Mouse (Mus musculus): Measurements from ENCODE around the gene Sidt1. TPM values are rescaled to one million over a fixed set of nuclear protein-coding genes. Genes with fewer than 3 reads are reported as not detected.

Gene Sidt1
- polyA plus RNA-seq, 1 experiment from 2014 or later: 0.51 TPM

- Histone ChIP-seq H3K4me2 (replicated peaks) (no peak overlapping the region), H3K36me3 (no peaks in the 10 kb centered on the region), H3K9ac (no peak overlapping the region), H3K27ac (no peak overlapping the region), H3K4me3 (no peak overlapping the region), H3K4me1 (no peaks in the 10 kb centered on the region), H3K9me3 (no peaks in the 10 kb centered on the region), H3K27me3 (replicated peaks) (no peaks in the 10 kb centered on the region)
- WGBS: 88% methylated on average over 6 of the region's 6 CpGs
- ATAC-seq (ENCODE audit: low FRiP score, low read depth): no peak
Measured at GRCm38 (mm10) chr16:44265562-44265961, 67.4 kb downstream of the Sidt1 start.

- H3K4me3 ChIP-seq: no peak overlapping the region
- H3K27ac ChIP-seq: no peak overlapping the region
- WGBS: 55% methylated on average over 2 of the region's 2 CpGs
- ATAC-seq (ENCODE audit: low FRiP score, low read depth): no peak
- no peaks in the 10 kb centered on the region for H3K27me3 ChIP-seq (replicated peaks)
- H3K9ac ChIP-seq: no peak overlapping the region
- H3K4me1 ChIP-seq: no peaks in the 10 kb centered on the region
- no peaks in the 10 kb centered on the region for H3K36me3 ChIP-seq
- H3K4me2 ChIP-seq (replicated peaks): no peak overlapping the region
- no peaks in the 10 kb centered on the region for H3K9me3 ChIP-seq
Measured at GRCm38 (mm10) chr16:44264916-44265315, 68.1 kb downstream of the Sidt1 start.

DNA sequence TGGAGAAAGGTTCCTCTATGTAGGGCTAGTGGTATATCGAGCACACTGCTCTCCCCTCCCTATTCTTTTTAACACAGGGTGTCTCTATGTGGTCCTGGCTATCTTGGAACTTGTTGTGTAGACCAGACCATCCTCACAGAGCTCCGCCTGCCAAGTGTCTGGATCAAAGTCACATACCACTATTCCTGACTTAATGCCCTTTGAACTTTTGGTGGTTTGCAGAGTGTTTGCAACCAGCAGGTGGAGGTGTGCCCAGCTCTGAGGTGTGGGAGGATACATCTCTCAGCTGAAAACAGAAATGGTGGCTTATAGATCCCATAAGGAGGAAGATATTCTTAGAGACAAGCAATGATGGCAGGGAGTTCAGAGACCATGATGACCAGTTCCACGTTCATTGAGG, 75.5 kb downstream of the Sidt1 start:
- H3K9ac ChIP-seq: no peak overlapping the region
- H3K36me3 ChIP-seq: no peaks in the 10 kb centered on the region
- ATAC-seq (ENCODE audit: low FRiP score, low read depth): no peak
- no peaks in the 10 kb centered on the region for H3K4me1 ChIP-seq
- H3K4me3 ChIP-seq: no peak overlapping the region
- H3K27ac ChIP-seq: no peak overlapping the region
- no peaks in the 10 kb centered on the region for H3K27me3 ChIP-seq (replicated peaks)
- no peak overlapping the region for H3K4me2 ChIP-seq (replicated peaks)
- 89% methylated on average over 3 of the region's 3 CpGs for WGBS
- no peaks in the 10 kb centered on the region for H3K9me3 ChIP-seq

DNA sequence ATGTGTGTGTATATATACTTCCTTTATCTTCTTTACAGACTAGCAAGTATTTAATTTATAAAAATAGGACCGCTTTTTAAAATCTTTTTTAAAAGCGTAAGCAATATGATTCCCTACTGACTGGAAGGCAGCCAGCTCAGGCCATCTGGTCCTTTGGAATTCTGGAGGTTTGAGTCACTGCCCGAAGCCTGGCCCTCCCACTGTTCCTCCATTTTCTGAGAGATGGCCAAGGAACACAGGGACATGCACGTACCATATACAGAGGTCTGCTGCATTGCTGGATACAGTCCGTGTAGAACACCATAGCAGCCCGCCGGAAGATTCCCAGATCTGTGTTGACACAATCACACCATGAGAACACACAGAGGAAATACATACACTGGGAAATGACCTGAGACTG, 78.3 kb downstream of the Sidt1 start:
- Histone ChIP-seq H3K27ac (no peak overlapping the region), H3K4me3 (no peak overlapping the region), H3K36me3 (no peaks in the 10 kb centered on the region), H3K4me1 (no peaks in the 10 kb centered on the region), H3K9me3 (no peaks in the 10 kb centered on the region), H3K9ac (no peak overlapping the region), H3K4me2 (replicated peaks) (no peak overlapping the region), H3K27me3 (replicated peaks) (no peaks in the 10 kb centered on the region)
- WGBS: 81% methylated on average over 7 of the region's 7 CpGs
- no peak for ATAC-seq (ENCODE audit: low FRiP score, low read depth)

DNA sequence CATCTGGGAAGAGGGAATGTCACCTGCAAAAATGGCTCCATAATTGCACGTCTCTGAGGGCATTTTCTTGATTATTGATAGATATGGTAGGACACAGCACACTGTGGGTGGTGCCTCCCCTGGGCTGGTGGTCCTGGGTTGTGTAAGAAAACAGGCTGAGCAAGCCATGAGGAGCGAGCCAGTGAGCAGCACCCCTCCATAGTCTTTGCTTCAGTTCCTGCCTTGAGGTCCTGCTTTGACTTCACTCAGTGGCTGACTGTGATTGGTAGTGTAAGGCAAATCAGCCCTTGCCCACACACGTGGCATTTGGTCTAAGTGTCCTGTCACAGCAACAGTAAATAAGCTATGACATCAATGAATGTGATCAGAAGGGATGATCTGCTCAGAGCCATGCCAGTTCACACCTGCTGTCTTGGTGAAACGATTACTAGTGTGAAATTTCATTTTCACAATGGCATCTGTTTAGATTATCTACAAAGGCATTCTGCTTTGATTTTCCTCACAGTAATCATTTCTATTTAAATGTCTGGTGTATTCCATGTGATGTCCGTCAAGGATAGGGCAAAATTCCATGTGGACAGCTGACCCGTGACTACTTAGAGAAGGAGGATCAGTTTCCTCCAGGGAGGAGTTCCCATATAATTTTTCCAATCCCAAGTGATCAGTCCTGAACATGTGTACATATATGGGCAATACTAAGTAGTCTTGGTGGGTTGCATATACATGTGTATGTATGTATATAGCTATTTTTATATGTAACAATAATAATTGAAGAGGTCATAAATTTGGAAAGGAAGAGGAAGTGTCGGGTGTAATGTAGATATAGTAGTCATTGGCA, 79.0 kb downstream of the Sidt1 start:
- Histone ChIP-seq H3K9ac (no peak overlapping the region), H3K27ac (no peak overlapping the region), H3K27me3 (replicated peaks) (no peaks in the 10 kb centered on the region), H3K4me3 (no peak overlapping the region), H3K9me3 (no peaks in the 10 kb centered on the region), H3K4me1 (no peaks in the 10 kb centered on the region), H3K4me2 (replicated peaks) (no peak overlapping the region), H3K36me3 (no peaks in the 10 kb centered on the region)
- no peak for ATAC-seq (ENCODE audit: low FRiP score, low read depth)
- whole genome bisulfite sequencing: 79% methylated on average over 7 of the region's 7 CpGs

DNA sequence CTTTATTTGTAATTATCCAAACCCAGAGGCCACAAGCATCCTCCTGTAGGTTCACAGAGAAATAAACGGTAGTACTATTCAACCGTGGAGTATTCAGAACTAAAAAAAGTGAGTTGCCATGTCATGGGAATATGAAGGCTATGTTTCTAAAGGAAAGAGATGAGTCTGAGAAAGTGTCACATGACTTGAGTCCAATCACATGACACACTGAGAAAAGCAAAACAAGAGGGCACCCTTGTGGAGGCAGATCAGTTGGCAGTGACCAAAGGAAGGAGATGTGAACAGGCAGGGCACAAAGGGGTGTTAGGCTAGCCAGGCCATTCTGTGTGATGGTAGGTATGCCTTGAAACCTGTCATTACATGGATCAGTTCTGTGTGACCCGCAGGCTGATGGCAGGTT, 80.3 kb downstream of the Sidt1 start:
- H3K9ac ChIP-seq: no peak overlapping the region
- no peaks in the 10 kb centered on the region for H3K9me3 ChIP-seq
- no peak for ATAC-seq (ENCODE audit: low FRiP score, low read depth)
- H3K27me3 ChIP-seq (replicated peaks): no peaks in the 10 kb centered on the region
- no peak overlapping the region for H3K27ac ChIP-seq
- no peak overlapping the region for H3K4me3 ChIP-seq
- 93% methylated on average over 3 of the region's 3 CpGs for WGBS
- no peaks in the 10 kb centered on the region for H3K36me3 ChIP-seq
- H3K4me2 ChIP-seq (replicated peaks): no peak overlapping the region
- no peaks in the 10 kb centered on the region for H3K4me1 ChIP-seq

- no peak for ATAC-seq (ENCODE audit: low FRiP score, low read depth)
- WGBS: 92% methylated on average over 10 of the region's 10 CpGs
- H3K9ac ChIP-seq: no peak overlapping the region
Measured at GRCm38 (mm10) chr16:44249985-44250384, 83.0 kb downstream of the Sidt1 start.

DNA sequence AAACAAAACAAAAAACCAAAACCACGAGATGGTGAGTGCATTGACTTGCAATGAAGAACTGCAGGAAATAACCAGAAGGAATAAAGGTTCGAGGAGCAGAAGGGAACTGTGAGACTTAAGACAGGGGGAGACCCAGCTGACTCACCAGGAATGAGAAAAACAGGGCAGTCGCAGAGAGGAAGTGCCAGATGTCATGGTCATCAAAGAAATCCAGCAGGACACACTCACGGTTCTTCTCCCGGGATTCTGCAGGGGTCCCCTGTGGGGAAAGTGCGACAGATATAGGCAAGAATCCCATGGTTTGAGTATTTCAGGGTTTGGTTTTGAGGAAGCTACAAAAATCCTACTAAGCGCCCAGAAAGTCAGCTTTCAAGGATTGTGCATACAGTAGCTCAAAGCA, 89.7 kb downstream of the Sidt1 start:
- no peaks in the 10 kb centered on the region for H3K27me3 ChIP-seq (replicated peaks)
- 71% methylated on average over 7 of the region's 7 CpGs for WGBS
- H3K27ac ChIP-seq: no peak overlapping the region
- H3K36me3 ChIP-seq: no peaks in the 10 kb centered on the region
- H3K9me3 ChIP-seq: no peaks in the 10 kb centered on the region
- no peak overlapping the region for H3K4me2 ChIP-seq (replicated peaks)
- H3K4me1 ChIP-seq: no peaks in the 10 kb centered on the region
- H3K4me3 ChIP-seq: no peak overlapping the region
- ATAC-seq (ENCODE audit: low FRiP score, low read depth): no peak
- no peak overlapping the region for H3K9ac ChIP-seq

More at GRCm38 (mm10) chr16:44249985-44250384, 83.0 kb downstream of the Sidt1 start:
- Histone ChIP-seq H3K9me3 (no peaks in the 10 kb centered on the region), H3K4me1 (no peaks in the 10 kb centered on the region), H3K27ac (no peak overlapping the region), H3K4me2 (replicated peaks) (no peak overlapping the region), H3K27me3 (replicated peaks) (no peaks in the 10 kb centered on the region), H3K36me3 (no peaks in the 10 kb centered on the region), H3K4me3 (no peak overlapping the region)

DNA sequence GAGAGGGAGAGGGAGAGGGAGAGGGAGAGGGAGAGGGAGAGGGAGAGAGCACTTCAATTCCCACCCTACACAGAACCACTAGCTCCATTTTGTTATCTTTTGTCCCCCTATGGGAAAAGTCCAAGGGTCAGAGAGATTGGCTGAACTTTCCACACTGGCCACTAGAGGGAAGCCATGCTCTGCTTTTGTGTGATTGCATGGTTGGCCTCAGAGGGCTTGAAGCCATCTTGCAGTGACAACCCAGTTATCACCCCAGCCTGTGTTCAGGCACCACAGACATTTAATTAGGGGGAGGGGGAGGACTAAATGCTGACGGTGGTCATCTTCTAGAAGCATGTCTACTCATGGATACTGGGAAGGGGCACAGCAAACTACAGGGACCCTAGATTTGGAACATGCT, 90.4 kb downstream of the Sidt1 start:
- H3K36me3 ChIP-seq: no peaks in the 10 kb centered on the region
- no peak overlapping the region for H3K4me2 ChIP-seq (replicated peaks)
- peak; percentile 62 for ATAC-seq (ENCODE audit: low FRiP score, low read depth)
- no peak overlapping the region for H3K9ac ChIP-seq
- H3K27ac ChIP-seq: no peak overlapping the region
- H3K4me3 ChIP-seq: no peak overlapping the region
- H3K9me3 ChIP-seq: no peaks in the 10 kb centered on the region
- no peaks in the 10 kb centered on the region for H3K27me3 ChIP-seq (replicated peaks)
- H3K4me1 ChIP-seq: no peaks in the 10 kb centered on the region
- 7% methylated on average over 1 of the region's 1 CpGs for WGBS

- H3K9ac ChIP-seq: no peak overlapping the region
- H3K4me2 ChIP-seq (replicated peaks): no peak overlapping the region
- 72% methylated on average over 8 of the region's 8 CpGs for WGBS
- no peak overlapping the region for H3K4me3 ChIP-seq
- H3K27ac ChIP-seq: no peak overlapping the region
- no peaks in the 10 kb centered on the region for H3K9me3 ChIP-seq
- no peak for ATAC-seq (ENCODE audit: low FRiP score, low read depth)
- H3K4me1 ChIP-seq: no peaks in the 10 kb centered on the region
- H3K27me3 ChIP-seq (replicated peaks): no peaks in the 10 kb centered on the region
- H3K36me3 ChIP-seq: no peaks in the 10 kb centered on the region
Measured at GRCm38 (mm10) chr16:44240406-44240805, 92.6 kb downstream of the Sidt1 start.

- Histone ChIP-seq H3K4me3 (no peak overlapping the region), H3K4me2 (replicated peaks) (no peak overlapping the region), H3K27me3 (replicated peaks) (no peaks in the 10 kb centered on the region), H3K4me1 (no peaks in the 10 kb centered on the region), H3K9ac (no peak overlapping the region), H3K27ac (no peak overlapping the region), H3K36me3 (no peaks in the 10 kb centered on the region), H3K9me3 (no peaks in the 10 kb centered on the region)
- WGBS: 69% methylated on average over 10 of the region's 10 CpGs
- ATAC-seq (ENCODE audit: low FRiP score, low read depth): no peak
Measured at GRCm38 (mm10) chr16:44238835-44239263, 94.1 kb downstream of the Sidt1 start.

GRCm38 (mm10) chr16:44237836-44238235, 95.2 kb downstream of the Sidt1 start:
- no peak for ATAC-seq (ENCODE audit: low FRiP score, low read depth)
- no peak overlapping the region for H3K4me2 ChIP-seq (replicated peaks)
- 75% methylated on average over 3 of the region's 3 CpGs for WGBS
- H3K4me1 ChIP-seq: no peaks in the 10 kb centered on the region
- H3K27ac ChIP-seq: no peak overlapping the region
- no peaks in the 10 kb centered on the region for H3K9me3 ChIP-seq
- no peak overlapping the region for H3K4me3 ChIP-seq
- H3K27me3 ChIP-seq (replicated peaks): no peaks in the 10 kb centered on the region
- no peaks in the 10 kb centered on the region for H3K36me3 ChIP-seq
- no peak overlapping the region for H3K9ac ChIP-seq

DNA sequence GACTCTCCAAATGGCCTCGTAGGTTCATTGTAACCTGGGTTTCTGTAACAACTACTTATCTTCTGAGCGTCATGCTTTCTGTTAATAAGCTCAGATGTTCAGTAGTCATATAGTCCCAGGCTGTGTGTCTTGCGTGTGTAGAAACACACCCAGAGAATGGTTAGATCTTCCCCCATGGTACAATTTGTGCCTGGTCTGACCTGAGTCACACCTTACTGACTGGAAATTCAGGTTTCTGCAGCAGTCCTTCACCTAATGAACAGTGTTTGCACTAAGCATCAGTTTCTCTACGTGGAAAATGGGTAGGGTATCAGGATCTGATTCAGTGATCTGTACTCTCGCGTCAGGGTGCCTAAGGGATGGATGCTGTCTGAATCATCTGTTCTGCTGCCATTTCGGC, 100.0 kb downstream of the Sidt1 start:
- Histone ChIP-seq H3K27ac (no peak overlapping the region), H3K9ac (no peak overlapping the region), H3K9me3 (0 out of 2 replicates have a peak, but pooled peaks cover 4% of the 10 kb centered on the region), H3K4me1 (no peaks in the 10 kb centered on the region), H3K36me3 (no peaks in the 10 kb centered on the region), H3K4me2 (replicated peaks) (no peak overlapping the region), H3K4me3 (no peak overlapping the region), H3K27me3 (replicated peaks) (no peaks in the 10 kb centered on the region)
- ATAC-seq (ENCODE audit: low FRiP score, low read depth): no peak
- 93% methylated on average over 7 of the region's 7 CpGs for WGBS
